Mouse (Mus musculus): ENCODE results near the gene Fos.

The Fos gene

GRCm38 (mm10) chr12:85461913-85462663 lies 11.6 kb upstream of the Fos start:
- DNase-seq (ENCODE audit: low spot score in 2 of 2), result no peak

GRCm38 (mm10) chr12:85462802-85463201 lies 10.9 kb upstream of the Fos start:
- peak in 1 of 2 experiments; percentile 52 for DNase-seq (ENCODE audit: low spot score in 2 of 2)

- DNase-seq (ENCODE audit: low spot score in 2 of 2), result no peak
Measured at GRCm38 (mm10) chr12:85464431-85464830, 9.3 kb upstream of the Fos start.

- DNase-seq (ENCODE audit: low spot score in 2 of 2), result no peak
Measured at GRCm38 (mm10) chr12:85464902-85465301, 8.8 kb upstream of the Fos start.

GRCm38 (mm10) chr12:85467854-85468253 lies 5.8 kb upstream of the Fos start:
- DNase-seq (ENCODE audit: low spot score in 2 of 2), result no peak

GRCm38 (mm10) chr12:85468666-85469065 lies 5.0 kb upstream of the Fos start:
- DNase-seq (ENCODE audit: low spot score in 2 of 2), result peak; percentile 56 to 67

GRCm38 (mm10) chr12:85471920-85472655 lies 1.6 kb upstream of the Fos start:
- DNase-seq (ENCODE audit: low spot score in 2 of 2), result peak; percentile 91 to 92

GRCm38 (mm10) chr12:85472656-85473410 lies 857 bp upstream of the Fos start:
- no peak for DNase-seq (ENCODE audit: low spot score in 2 of 2)

GRCm38 (mm10) chr12:85474298-85475231 lies 875 bp downstream of the Fos start:
- DNase-seq (ENCODE audit: low spot score in 2 of 2), result peak; percentile 66 to 73

- DNase-seq (ENCODE audit: low spot score in 2 of 2), result no peak
Measured at GRCm38 (mm10) chr12:85475232-85475919, 1.7 kb downstream of the Fos start.

GRCm38 (mm10) chr12:85475920-85476828 lies 2.5 kb downstream of the Fos start:
- DNase-seq (ENCODE audit: low spot score in 2 of 2), result no peak

- DNase-seq (ENCODE audit: low spot score in 2 of 2), result no peak
Measured at GRCm38 (mm10) chr12:85477219-85477618, 3.5 kb downstream of the Fos start.

GRCm38 (mm10) chr12:85477804-85478203 lies 4.1 kb downstream of the Fos start:
- no peak for DNase-seq (ENCODE audit: low spot score in 2 of 2)

- DNase-seq (ENCODE audit: low spot score in 2 of 2), result no peak
Measured at GRCm38 (mm10) chr12:85478696-85479095, 5.0 kb downstream of the Fos start.

- no peak for DNase-seq (ENCODE audit: low spot score in 2 of 2)
Measured at GRCm38 (mm10) chr12:85479190-85479589, 5.5 kb downstream of the Fos start.

GRCm38 (mm10) chr12:85483155-85483554 lies 9.5 kb downstream of the Fos start:
- DNase-seq (ENCODE audit: low spot score in 2 of 2), result no peak

- DNase-seq (ENCODE audit: low spot score in 2 of 2), result no peak
Measured at GRCm38 (mm10) chr12:85484655-85485054, 11.0 kb downstream of the Fos start.

GRCm38 (mm10) chr12:85485890-85486765 lies 12.4 kb downstream of the Fos start:
- peak; percentile 93 to 96 for DNase-seq (ENCODE audit: low spot score in 2 of 2)

- no peak for DNase-seq (ENCODE audit: low spot score in 2 of 2)
Measured at GRCm38 (mm10) chr12:85486766-85487069, 13.0 kb downstream of the Fos start.
